Mouse (Mus musculus): ENCODE data around the gene Pde6c.

DNA sequence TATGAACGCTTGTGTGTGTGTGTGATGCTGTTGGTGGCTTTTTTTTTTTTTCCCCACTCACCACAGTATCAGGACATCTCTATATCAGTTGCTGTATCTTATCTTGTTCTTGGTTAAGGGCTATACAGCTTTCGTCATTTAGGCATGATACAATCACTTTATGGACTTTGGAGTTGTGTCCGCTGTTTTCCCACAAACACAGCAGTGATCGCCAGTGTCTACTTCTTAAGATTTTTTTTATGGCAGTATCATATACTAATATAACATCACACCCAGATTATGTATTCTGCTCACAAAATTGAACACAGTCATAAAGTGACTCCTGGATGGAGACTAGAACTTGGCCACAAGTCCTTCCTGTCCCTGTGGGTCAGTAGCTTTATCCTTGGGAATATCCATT is 24.7 kb upstream of the Pde6c start:
- TF ChIP-seq CTCF (IDR thresholded peaks at IDR 0.05; ENCODE audit: low read depth, low read length) (no peak), POLR2A (IDR thresholded peaks at IDR 0.05; ENCODE audit: borderline replicate concordance, low read depth, low read length) (no peak)
